Mouse (Mus musculus) lung, adult 2 months (tissue): ENCODE data around the gene Hoxc10.

ENCODE experiments used
- CTCF ChIP-seq: fragments of 200-500 bp; IDR thresholded peaks from 2 replicates; pipeline ENCODE4 v1.5.1; 2011; ENCODE audit warnings: mild to moderate bottlenecking, low read length, control low read depth; ENCODE audit not compliant: insufficient read depth
- POLR2A ChIP-seq: fragments of 200-500 bp; IDR thresholded peaks from 2 replicates; pipeline ENCODE4 v1.6.1; 2011; ENCODE audit warnings: low read depth, mild to moderate bottlenecking, control low read depth, low read length, borderline replicate concordance; ENCODE audit errors: extremely low read depth

- TF ChIP-seq POLR2A (no peak), CTCF (no peak)
Observed at GRCm38 (mm10) chr15:102972753-102973152, 6.2 kb downstream of the Hoxc10 start.
